Mouse (Mus musculus) neural tube, embryonic 12.5 days (tissue): ENCODE measurements around the gene Glce. TPM values are rescaled to one million over a fixed set of nuclear protein-coding genes. Genes with fewer than 3 reads are reported as not detected.

Source experiments
- ATAC-seq: fragments of 200-750 bp; cut with Nextera tagmentation; 2 replicates; pipeline ENCODE4 v1.8.0; 2017; ENCODE audit warnings: low read depth, mild to moderate bottlenecking, moderate TSS enrichment, moderate library complexity; ENCODE audit not compliant: low FRiP score
- H3K27ac ChIP-seq: fragments of 300-500 bp; sonication (generic); 2 replicates; pipeline ENCODE4 v1.5.1; 2016
- H3K27me3 ChIP-seq: fragments of 300-500 bp; sonication (generic); replicated peaks from 2 replicates; pipeline ENCODE4 v1.6.1; 2016; ENCODE audit warnings: mild to moderate bottlenecking
- H3K36me3 ChIP-seq: fragments of 300-500 bp; sonication (generic); 2 replicates; pipeline ENCODE4 v1.6.1; 2016; ENCODE audit warnings: mild to moderate bottlenecking
- H3K4me1 ChIP-seq: fragments of 300-500 bp; sonication (generic); 2 replicates; pipeline ENCODE4 v1.6.1; 2016
- H3K4me2 ChIP-seq: fragments of 300-500 bp; sonication (generic); replicated peaks from 2 replicates; pipeline ENCODE4 v1.6.1; 2016; ENCODE audit warnings: mild to moderate bottlenecking
- H3K4me3 ChIP-seq: fragments of 300-500 bp; sonication (generic); 2 replicates; pipeline ENCODE4 v1.5.1; 2016
- H3K9ac ChIP-seq: fragments of 300-500 bp; sonication (generic); 2 replicates; pipeline ENCODE4 v1.6.1; 2016; ENCODE audit warnings: mild to moderate bottlenecking
- H3K9me3 ChIP-seq: fragments of 300-500 bp; sonication (generic); 2 replicates; pipeline ENCODE4 v1.6.1; 2016; ENCODE audit warnings: mild to moderate bottlenecking
- WGBS: fragments of 180-500 bp; shearing (Covaris S2); methylation state at CpG from one replicate; pipeline ENCODE4 v1.1.7; 2016; 5-methylcytosine and 5-hydroxymethylcytosine counted together
- microRNA-seq: library from miRNA; unstranded; fragments of <30 nt; microRNA quantifications from one replicate; pipeline ENCODE4, GENCODE M21; 2017
- polyA plus RNA-seq: library from polyadenylated mRNA; unstranded; fragments of >200 nt; fragmentation: Nextera tagmentation; extraction: Ambion mirVana; gene quantifications from 2 replicates; pipeline ENCODE4 v1.2.1, GENCODE M21; 2016

Glce gene
- polyA plus RNA-seq, 1 experiment from 2014 or later, result 21.9 TPM

GRCm38 (mm10) chr9:62022961-62023680, 99.3 kb downstream of the Glce start:
- H3K27me3 ChIP-seq, result peaks cover 41% of the 10 kb centered on the region
- H3K9ac ChIP-seq, result no peak overlapping the region
- H3K9me3 ChIP-seq, result no peaks in the 10 kb centered on the region
- H3K36me3 ChIP-seq, result no peaks in the 10 kb centered on the region
- H3K27ac ChIP-seq, result no peak overlapping the region
- no peak for ATAC-seq
- peaks cover 8% of the 10 kb centered on the region; the same call in 1 of the 2 replicates for H3K4me1 ChIP-seq
- WGBS, result 91% methylated on average over 6 of the region's 6 CpGs
- no peak overlapping the region for H3K4me3 ChIP-seq
- H3K4me2 ChIP-seq, result no peak overlapping the region

- H3K36me3 ChIP-seq, result no peaks in the 10 kb centered on the region
- no peak overlapping the region for H3K4me2 ChIP-seq
- WGBS, result 35% methylated on average over 7 of the region's 7 CpGs
- no peak overlapping the region for H3K9ac ChIP-seq
- H3K9me3 ChIP-seq, result no peaks in the 10 kb centered on the region
- peaks cover 4% of the 10 kb centered on the region; the same call in 1 of the 2 replicates for H3K4me1 ChIP-seq
- H3K27ac ChIP-seq, result no peak overlapping the region
- no peak overlapping the region for H3K4me3 ChIP-seq
- H3K27me3 ChIP-seq, result peaks cover 27% of the 10 kb centered on the region
- no peak for ATAC-seq
Measured at GRCm38 (mm10) chr9:62021583-62022120, 100.8 kb downstream of the Glce start.

GRCm38 (mm10) chr9:62020259-62020658, 102.2 kb downstream of the Glce start:
- Histone ChIP-seq H3K27me3 (peaks cover 14% of the 10 kb centered on the region), H3K9me3 (no peaks in the 10 kb centered on the region), H3K4me2 (no peak overlapping the region), H3K9ac (no peak overlapping the region), H3K36me3 (no peaks in the 10 kb centered on the region), H3K27ac (no peak overlapping the region), H3K4me1 (no peaks in the 10 kb centered on the region), H3K4me3 (no peak overlapping the region)
- no peak for ATAC-seq
- 83% methylated on average over 7 of the region's 7 CpGs for WGBS

GRCm38 (mm10) chr9:62018229-62019093, 104.0 kb downstream of the Glce start:
- 85% methylated on average over 14 of the region's 14 CpGs for WGBS

GRCm38 (mm10) chr9:62017329-62017728, 105.1 kb downstream of the Glce start:
- Histone ChIP-seq H3K36me3 (no peaks in the 10 kb centered on the region), H3K4me1 (no peaks in the 10 kb centered on the region), H3K4me3 (no peak overlapping the region), H3K27me3 (no peaks in the 10 kb centered on the region), H3K27ac (no peak overlapping the region), H3K9me3 (no peaks in the 10 kb centered on the region), H3K4me2 (no peak overlapping the region), H3K9ac (no peak overlapping the region)
- ATAC-seq, result no peak
- 81% methylated on average over 6 of the region's 6 CpGs for WGBS

More at GRCm38 (mm10) chr9:62018229-62019093, 104.0 kb downstream of the Glce start:
- Histone ChIP-seq H3K4me1 (no peaks in the 10 kb centered on the region), H3K4me3 (no peak overlapping the region), H3K27ac (no peak overlapping the region), H3K4me2 (no peak overlapping the region), H3K9ac (no peak overlapping the region), H3K9me3 (no peaks in the 10 kb centered on the region), H3K36me3 (no peaks in the 10 kb centered on the region), H3K27me3 (no peaks in the 10 kb centered on the region)
- ATAC-seq, result no peak

- Histone ChIP-seq H3K4me1 (no peaks in the 10 kb centered on the region), H3K27ac (no peak overlapping the region), H3K36me3 (no peaks in the 10 kb centered on the region), H3K27me3 (no peaks in the 10 kb centered on the region), H3K4me2 (no peak overlapping the region), H3K4me3 (no peak overlapping the region), H3K9ac (no peak overlapping the region), H3K9me3 (no peaks in the 10 kb centered on the region)
- ATAC-seq, result no peak
- WGBS, result 61% methylated on average over 3 of the region's 3 CpGs
Measured at GRCm38 (mm10) chr9:62015504-62015903, 107.0 kb downstream of the Glce start.

- WGBS, result 71% methylated on average over 12 of the region's 12 CpGs
- Histone ChIP-seq H3K27ac (no peak overlapping the region), H3K27me3 (no peaks in the 10 kb centered on the region), H3K36me3 (no peaks in the 10 kb centered on the region), H3K4me1 (no peaks in the 10 kb centered on the region), H3K4me2 (no peak overlapping the region), H3K4me3 (no peak overlapping the region), H3K9ac (no peak overlapping the region), H3K9me3 (no peaks in the 10 kb centered on the region)
- no peak for ATAC-seq
Measured at GRCm38 (mm10) chr9:62013316-62014097, 108.9 kb downstream of the Glce start.

GRCm38 (mm10) chr9:62008360-62008759, 114.1 kb downstream of the Glce start:
- no peak for ATAC-seq
- no peak overlapping the region for H3K4me2 ChIP-seq
- no peaks in the 10 kb centered on the region for H3K27me3 ChIP-seq
- no peak overlapping the region for H3K4me3 ChIP-seq
- H3K9ac ChIP-seq, result no peak overlapping the region
- H3K9me3 ChIP-seq, result no peaks in the 10 kb centered on the region
- no peaks in the 10 kb centered on the region for H3K36me3 ChIP-seq
- WGBS, result 72% methylated on average over 5 of the region's 5 CpGs
- H3K4me1 ChIP-seq, result 0 out of 2 replicates have a peak, but pooled peaks cover 2% of the 10 kb centered on the region
- H3K27ac ChIP-seq, result no peak overlapping the region

Small RNA genes within 50 kb of the gene (microRNA-seq; reads per million reads assigned to microRNA genes)
- gene Mir5133, result 1.3 reads per million

Other genes starting within 250 kb of the Glce start
- 776 and 823 TPM in 2 replicates for gene Rplp1, start 208.1 kb downstream of the Glce start, polyA plus RNA-seq
- gene Kif23, start 175.9 kb downstream of the Glce start, polyA plus RNA-seq, result 61.9 and 66.8 TPM in 2 replicates
- 0.60 and 0.79 TPM in 2 replicates for gene Paqr5, start 95.8 kb downstream of the Glce start, polyA plus RNA-seq
- gene Spesp1, start 159.6 kb upstream of the Glce start, polyA plus RNA-seq, result not detected in 2 replicates
- gene Anp32a, start 218.6 kb upstream of the Glce start, polyA plus RNA-seq, result 149 and 186 TPM in 2 replicates